Mouse (Mus musculus): ENCODE measurements around the gene Macc1. TPM values are rescaled to one million over a fixed set of nuclear protein-coding genes. Genes with fewer than 3 reads are reported as not detected.

The Macc1 gene
- polyA plus RNA-seq, 1 experiment from 2014 or later: 0.13 TPM

- Histone ChIP-seq H3K27me3 (ENCODE audit: control insufficient read depth, insufficient read depth, low read length) (no peaks in the 10 kb centered on the region), H3K9me3 (replicated peaks; ENCODE audit: control insufficient read depth, low read length) (no peaks in the 10 kb centered on the region), H3K4me1 (ENCODE audit: control insufficient read depth, insufficient read depth, low read length) (no peaks in the 10 kb centered on the region), H3K4me2 (no peak overlapping the region), H3K4me3 (ENCODE audit: low read depth, low read length) (no peak overlapping the region), H3K27ac (ENCODE audit: low read depth, low read length) (no peak overlapping the region), H3K36me3 (ENCODE audit: control insufficient read depth, insufficient read depth, low read length) (no peaks in the 10 kb centered on the region), H3K9ac (ENCODE audit: low read depth, low read length) (no peak overlapping the region)
- ATAC-seq (replicated peaks; ENCODE audit: insufficient number of reproducible peaks, low FRiP score, low TSS enrichment): no peak
- 55% methylated on average over 1 of the region's 1 CpGs for WGBS (ENCODE audit: insufficient replicate concordance)
Observed at GRCm38 (mm10) chr12:119426887-119427204, 112.8 kb downstream of the Macc1 start.

GRCm38 (mm10) chr12:119440720-119441119, 126.7 kb downstream of the Macc1 start:
- no peak for ATAC-seq (replicated peaks; ENCODE audit: insufficient number of reproducible peaks, low FRiP score, low TSS enrichment)
- Histone ChIP-seq H3K36me3 (ENCODE audit: control insufficient read depth, insufficient read depth, low read length) (no peaks in the 10 kb centered on the region), H3K9me3 (replicated peaks; ENCODE audit: control insufficient read depth, low read length) (no peaks in the 10 kb centered on the region), H3K27ac (ENCODE audit: low read depth, low read length) (no peak overlapping the region), H3K4me3 (ENCODE audit: low read depth, low read length) (no peak overlapping the region), H3K27me3 (ENCODE audit: control insufficient read depth, insufficient read depth, low read length) (no peaks in the 10 kb centered on the region), H3K9ac (ENCODE audit: low read depth, low read length) (no peak overlapping the region), H3K4me2 (no peak overlapping the region), H3K4me1 (ENCODE audit: control insufficient read depth, insufficient read depth, low read length) (no peaks in the 10 kb centered on the region)
- WGBS (ENCODE audit: insufficient replicate concordance): 70% methylated on average over 2 of the region's 2 CpGs

- ATAC-seq (replicated peaks; ENCODE audit: insufficient number of reproducible peaks, low FRiP score, low TSS enrichment): no peak
- no peak overlapping the region for H3K9ac ChIP-seq (ENCODE audit: low read depth, low read length)
- WGBS (ENCODE audit: insufficient replicate concordance): 73% methylated on average over 2 of the region's 2 CpGs
- H3K4me3 ChIP-seq (ENCODE audit: low read depth, low read length): no peak overlapping the region
- no peaks in the 10 kb centered on the region for H3K27me3 ChIP-seq (ENCODE audit: control insufficient read depth, insufficient read depth, low read length)
- H3K4me1 ChIP-seq (ENCODE audit: control insufficient read depth, insufficient read depth, low read length): no peaks in the 10 kb centered on the region
- no peak overlapping the region for H3K27ac ChIP-seq (ENCODE audit: low read depth, low read length)
- H3K4me2 ChIP-seq: no peak overlapping the region
- no peaks in the 10 kb centered on the region for H3K9me3 ChIP-seq (replicated peaks; ENCODE audit: control insufficient read depth, low read length)
- H3K36me3 ChIP-seq (ENCODE audit: control insufficient read depth, insufficient read depth, low read length): no peaks in the 10 kb centered on the region
Observed at GRCm38 (mm10) chr12:119450116-119450515, 136.0 kb downstream of the Macc1 start.

- Histone ChIP-seq H3K4me3 (ENCODE audit: low read depth, low read length) (no peak overlapping the region), H3K9me3 (replicated peaks; ENCODE audit: control insufficient read depth, low read length) (no peaks in the 10 kb centered on the region), H3K4me2 (no peak overlapping the region), H3K36me3 (ENCODE audit: control insufficient read depth, insufficient read depth, low read length) (no peaks in the 10 kb centered on the region), H3K4me1 (ENCODE audit: control insufficient read depth, insufficient read depth, low read length) (no peaks in the 10 kb centered on the region), H3K27me3 (ENCODE audit: control insufficient read depth, insufficient read depth, low read length) (no peaks in the 10 kb centered on the region), H3K9ac (ENCODE audit: low read depth, low read length) (no peak overlapping the region), H3K27ac (ENCODE audit: low read depth, low read length) (no peak overlapping the region)
- no peak for ATAC-seq (replicated peaks; ENCODE audit: insufficient number of reproducible peaks, low FRiP score, low TSS enrichment)
- 52% methylated on average over 3 of the region's 3 CpGs for WGBS (ENCODE audit: insufficient replicate concordance)
Observed at GRCm38 (mm10) chr12:119451232-119451631, 137.2 kb downstream of the Macc1 start.

- no peak for ATAC-seq (replicated peaks; ENCODE audit: insufficient number of reproducible peaks, low FRiP score, low TSS enrichment)
- H3K4me3 ChIP-seq (ENCODE audit: low read depth, low read length): no peak overlapping the region
- no peak overlapping the region for H3K9ac ChIP-seq (ENCODE audit: low read depth, low read length)
- H3K27ac ChIP-seq (ENCODE audit: low read depth, low read length): no peak overlapping the region
- 29% methylated on average over 1 of the region's 1 CpGs for WGBS (ENCODE audit: insufficient replicate concordance)
- no peak overlapping the region for H3K4me2 ChIP-seq
- H3K36me3 ChIP-seq (ENCODE audit: control insufficient read depth, insufficient read depth, low read length): no peaks in the 10 kb centered on the region
- no peaks in the 10 kb centered on the region for H3K27me3 ChIP-seq (ENCODE audit: control insufficient read depth, insufficient read depth, low read length)
- H3K9me3 ChIP-seq (replicated peaks; ENCODE audit: control insufficient read depth, low read length): no peaks in the 10 kb centered on the region
- H3K4me1 ChIP-seq (ENCODE audit: control insufficient read depth, insufficient read depth, low read length): no peaks in the 10 kb centered on the region
Observed at GRCm38 (mm10) chr12:119454076-119454475, 140.0 kb downstream of the Macc1 start.

GRCm38 (mm10) chr12:119464040-119464939, 150.2 kb downstream of the Macc1 start:
- no peaks in the 10 kb centered on the region for H3K27me3 ChIP-seq (ENCODE audit: control insufficient read depth, insufficient read depth, low read length)
- 54% methylated on average over 2 of the region's 2 CpGs for WGBS (ENCODE audit: insufficient replicate concordance)
- no peaks in the 10 kb centered on the region for H3K36me3 ChIP-seq (ENCODE audit: control insufficient read depth, insufficient read depth, low read length)
- H3K27ac ChIP-seq (ENCODE audit: low read depth, low read length): no peak overlapping the region
- no peak overlapping the region for H3K4me2 ChIP-seq
- no peak overlapping the region for H3K4me3 ChIP-seq (ENCODE audit: low read depth, low read length)
- no peaks in the 10 kb centered on the region for H3K4me1 ChIP-seq (ENCODE audit: control insufficient read depth, insufficient read depth, low read length)
- no peak overlapping the region for H3K9ac ChIP-seq (ENCODE audit: low read depth, low read length)
- no peaks in the 10 kb centered on the region for H3K9me3 ChIP-seq (replicated peaks; ENCODE audit: control insufficient read depth, low read length)
- ATAC-seq (replicated peaks; ENCODE audit: insufficient number of reproducible peaks, low FRiP score, low TSS enrichment): no peak

GRCm38 (mm10) chr12:119464940-119465245, 150.8 kb downstream of the Macc1 start:
- Histone ChIP-seq H3K9ac (ENCODE audit: low read depth, low read length) (no peak overlapping the region), H3K36me3 (ENCODE audit: control insufficient read depth, insufficient read depth, low read length) (no peaks in the 10 kb centered on the region), H3K4me2 (no peak overlapping the region), H3K27me3 (ENCODE audit: control insufficient read depth, insufficient read depth, low read length) (no peaks in the 10 kb centered on the region), H3K4me1 (ENCODE audit: control insufficient read depth, insufficient read depth, low read length) (no peaks in the 10 kb centered on the region), H3K27ac (ENCODE audit: low read depth, low read length) (no peak overlapping the region), H3K9me3 (replicated peaks; ENCODE audit: control insufficient read depth, low read length) (no peaks in the 10 kb centered on the region), H3K4me3 (ENCODE audit: low read depth, low read length) (no peak overlapping the region)
- no peak for ATAC-seq (replicated peaks; ENCODE audit: insufficient number of reproducible peaks, low FRiP score, low TSS enrichment)
- 53% methylated on average over 1 of the region's 1 CpGs for WGBS (ENCODE audit: insufficient replicate concordance)

- H3K4me3 ChIP-seq (ENCODE audit: low read depth, low read length): no peak overlapping the region
- no peak for ATAC-seq (replicated peaks; ENCODE audit: insufficient number of reproducible peaks, low FRiP score, low TSS enrichment)
- WGBS (ENCODE audit: insufficient replicate concordance): 58% methylated on average over 1 of the region's 1 CpGs
Observed at GRCm38 (mm10) chr12:119467656-119468055, 153.6 kb downstream of the Macc1 start.

GRCm38 (mm10) chr12:119470260-119470659, 156.2 kb downstream of the Macc1 start:
- no peaks in the 10 kb centered on the region for H3K27me3 ChIP-seq (ENCODE audit: control insufficient read depth, insufficient read depth, low read length)
- 0 out of 2 replicates have a peak, but pooled peaks have one; percentile 39 for ATAC-seq (replicated peaks; ENCODE audit: insufficient number of reproducible peaks, low FRiP score, low TSS enrichment)
- no peak overlapping the region for H3K9ac ChIP-seq (ENCODE audit: low read depth, low read length)
- no peak overlapping the region for H3K4me3 ChIP-seq (ENCODE audit: low read depth, low read length)
- no peak overlapping the region for H3K4me2 ChIP-seq
- no peaks in the 10 kb centered on the region for H3K9me3 ChIP-seq (replicated peaks; ENCODE audit: control insufficient read depth, low read length)
- no peak overlapping the region for H3K27ac ChIP-seq (ENCODE audit: low read depth, low read length)
- no peaks in the 10 kb centered on the region for H3K4me1 ChIP-seq (ENCODE audit: control insufficient read depth, insufficient read depth, low read length)
- H3K36me3 ChIP-seq (ENCODE audit: control insufficient read depth, insufficient read depth, low read length): no peaks in the 10 kb centered on the region

More at GRCm38 (mm10) chr12:119467656-119468055, 153.6 kb downstream of the Macc1 start:
- H3K36me3 ChIP-seq (ENCODE audit: control insufficient read depth, insufficient read depth, low read length): no peaks in the 10 kb centered on the region
- H3K9ac ChIP-seq (ENCODE audit: low read depth, low read length): no peak overlapping the region
- H3K9me3 ChIP-seq (replicated peaks; ENCODE audit: control insufficient read depth, low read length): no peaks in the 10 kb centered on the region
- no peaks in the 10 kb centered on the region for H3K4me1 ChIP-seq (ENCODE audit: control insufficient read depth, insufficient read depth, low read length)
- no peak overlapping the region for H3K4me2 ChIP-seq
- H3K27ac ChIP-seq (ENCODE audit: low read depth, low read length): no peak overlapping the region
- H3K27me3 ChIP-seq (ENCODE audit: control insufficient read depth, insufficient read depth, low read length): no peaks in the 10 kb centered on the region

Data from heart, embryonic 11.5 days (tissue).